Mouse (Mus musculus) small intestine, adult 2 months (tissue): ENCODE measurements around the gene Adamtsl1. TPM values are rescaled to one million over a fixed set of nuclear protein-coding genes. Genes with fewer than 3 reads are reported as not detected.

Experiments used
- H3K27ac ChIP-seq: fragments of 200-500 bp; 2 replicates; pipeline ENCODE4 v1.5.1; 2012; ENCODE audit warnings: low read depth, low read length, control low read depth, inconsistent platforms; ENCODE audit not compliant: insufficient read depth
- H3K27me3 ChIP-seq: fragments of 200-500 bp; 2 replicates; pipeline ENCODE4 v1.6.1; 2012; ENCODE audit warnings: mild to moderate bottlenecking, moderate library complexity, low read length, inconsistent platforms; ENCODE audit not compliant: control insufficient read depth, insufficient read depth
- H3K36me3 ChIP-seq: fragments of 200-500 bp; 2 replicates; pipeline ENCODE4 v1.6.1; 2012; ENCODE audit warnings: mild to moderate bottlenecking, low read length, control low read depth, inconsistent platforms; ENCODE audit not compliant: control insufficient read depth, insufficient read depth
- H3K4me1 ChIP-seq: fragments of 200-500 bp; 2 replicates; pipeline ENCODE4 v1.6.1; 2012; ENCODE audit warnings: low read length, inconsistent platforms, mixed read lengths; ENCODE audit not compliant: control insufficient read depth, insufficient read depth, insufficient read length
- H3K4me3 ChIP-seq: fragments of 200-500 bp; 2 replicates; pipeline ENCODE4 v1.5.1; 2012; ENCODE audit warnings: low read depth, mild to moderate bottlenecking, control low read depth, inconsistent platforms, low read length, moderate library complexity
- CTCF ChIP-seq: fragments of 200-500 bp; IDR thresholded peaks from 2 replicates; pipeline ENCODE4 v1.5.1; 2012; ENCODE audit warnings: low read depth, mild to moderate bottlenecking, control low read depth, inconsistent platforms, low read length, moderate library complexity, mixed read lengths; ENCODE audit not compliant: insufficient replicate concordance, insufficient read length; ENCODE audit errors: extremely low read depth
- POLR2A ChIP-seq: fragments of 200-500 bp; IDR thresholded peaks from 2 replicates; pipeline ENCODE4 v1.6.1; 2012; ENCODE audit warnings: low read depth, mild to moderate bottlenecking, control low read depth, inconsistent platforms, low read length, moderate library complexity
- WGBS: fragments of 180-500 bp; shearing (Covaris S2); methylation state at CpG from one replicate; pipeline ENCODE4 v1.1.7; 2018; 5-methylcytosine and 5-hydroxymethylcytosine counted together
- polyA plus RNA-seq: library from polyadenylated mRNA; depleted of rRNA; stranded (reverse); fragments of >200 nt; gene quantifications from 2 replicates; pipeline ENCODE4 v1.2.3, GENCODE M21; 2012

Gene Adamtsl1
- polyA plus RNA-seq, 1 experiment, result 1.1 TPM

DNA sequence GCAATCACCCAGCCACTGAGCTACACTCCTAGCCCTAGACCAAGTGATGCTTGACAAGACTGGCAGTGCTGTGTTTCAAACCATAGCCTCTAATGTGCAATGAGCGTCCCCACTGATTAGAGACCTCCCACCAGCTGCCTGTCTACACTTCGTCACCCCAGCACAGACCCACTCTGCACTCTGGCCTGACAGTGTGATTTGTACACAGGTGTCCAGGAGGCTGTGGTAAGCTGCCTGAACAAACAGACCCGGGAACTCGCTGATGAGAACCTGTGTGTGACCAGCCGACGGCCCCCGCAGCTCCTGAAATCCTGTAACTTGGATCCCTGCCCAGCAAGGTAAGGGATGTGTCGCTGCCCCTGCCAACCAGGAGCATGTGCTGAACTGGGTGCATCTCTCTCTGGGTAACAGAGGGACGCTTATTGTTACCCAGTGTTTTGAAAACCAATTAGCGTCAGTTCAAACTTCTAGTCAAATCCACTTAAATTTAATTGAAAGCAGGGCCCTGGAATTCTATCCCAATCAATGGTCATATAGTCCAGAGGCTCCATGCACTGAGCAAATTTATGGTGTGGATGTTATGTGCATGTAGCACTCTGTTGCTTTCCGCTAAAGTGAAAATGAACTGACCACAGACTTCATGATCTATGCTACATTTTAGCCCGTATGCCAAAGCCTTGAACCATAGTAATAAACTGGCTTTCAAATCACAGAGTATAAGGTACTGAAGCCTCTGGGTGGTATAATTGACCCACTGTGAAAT, 775.7 kb downstream of the Adamtsl1 start:
- TF ChIP-seq CTCF, result no peak
- no peak for TF ChIP-seq POLR2A
- 81% methylated on average over 12 of the region's 12 CpGs for WGBS

DNA sequence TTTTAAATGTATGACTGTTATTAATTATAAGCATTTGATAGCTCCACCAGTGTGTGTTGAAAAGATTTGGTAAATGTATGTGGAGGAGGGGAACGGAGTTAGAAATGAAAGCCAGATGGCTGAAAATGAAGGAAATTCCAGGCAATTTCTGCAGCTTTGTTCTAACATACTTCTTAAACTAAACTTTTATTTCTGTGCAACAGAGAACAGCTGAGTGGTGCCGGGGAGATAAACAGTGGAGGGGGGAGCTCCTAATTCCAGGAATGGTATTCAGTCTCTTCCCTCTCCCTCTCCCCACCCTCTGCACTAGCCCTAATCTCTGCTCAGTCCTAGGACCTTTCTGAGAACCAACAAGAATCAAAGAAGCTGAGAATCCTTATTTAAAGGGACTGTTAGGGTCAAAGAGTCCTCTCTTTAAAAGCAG, 780.9 kb downstream of the Adamtsl1 start:
- Histone ChIP-seq H3K4me1 (no peaks in the 10 kb centered on the region), H3K27me3 (no peaks in the 10 kb centered on the region), H3K4me3 (no peak overlapping the region), H3K36me3 (no peaks in the 10 kb centered on the region), H3K27ac (no peak overlapping the region)
- WGBS, result 61% methylated on average over 2 of the region's 2 CpGs
- TF ChIP-seq POLR2A, result no peak
- TF ChIP-seq CTCF, result no peak

More for the DNA sequence above, 775.7 kb downstream of the Adamtsl1 start:
- Histone ChIP-seq H3K27me3 (no peaks in the 10 kb centered on the region), H3K4me3 (no peak overlapping the region), H3K27ac (no peak overlapping the region), H3K4me1 (no peaks in the 10 kb centered on the region), H3K36me3 (no peaks in the 10 kb centered on the region)

DNA sequence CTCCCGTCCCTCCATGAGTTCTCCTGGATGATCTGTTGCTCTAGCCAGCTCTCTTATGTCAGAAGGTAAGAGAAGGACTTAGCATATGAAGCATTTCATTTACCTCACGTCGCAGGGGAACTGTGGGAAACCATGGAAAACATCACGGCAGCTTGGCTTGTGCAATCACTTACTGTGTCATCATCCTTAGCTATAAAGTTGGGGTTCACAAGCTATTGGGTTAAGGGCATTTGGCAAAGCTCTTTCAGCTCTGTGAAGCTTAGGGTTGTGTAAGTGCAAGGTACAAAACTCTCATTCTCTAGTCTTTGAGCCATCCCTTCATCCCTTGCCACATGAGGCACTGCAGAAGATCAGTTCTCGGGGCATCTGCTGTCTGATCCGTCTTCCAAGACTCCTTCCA, 787.5 kb downstream of the Adamtsl1 start:
- Histone ChIP-seq H3K4me1 (no peaks in the 10 kb centered on the region), H3K27me3 (no peaks in the 10 kb centered on the region), H3K27ac (no peak overlapping the region), H3K4me3 (no peak overlapping the region), H3K36me3 (no peaks in the 10 kb centered on the region)
- 80% methylated on average over 6 of the region's 6 CpGs for WGBS
- TF ChIP-seq CTCF (no peak), POLR2A (no peak)

DNA sequence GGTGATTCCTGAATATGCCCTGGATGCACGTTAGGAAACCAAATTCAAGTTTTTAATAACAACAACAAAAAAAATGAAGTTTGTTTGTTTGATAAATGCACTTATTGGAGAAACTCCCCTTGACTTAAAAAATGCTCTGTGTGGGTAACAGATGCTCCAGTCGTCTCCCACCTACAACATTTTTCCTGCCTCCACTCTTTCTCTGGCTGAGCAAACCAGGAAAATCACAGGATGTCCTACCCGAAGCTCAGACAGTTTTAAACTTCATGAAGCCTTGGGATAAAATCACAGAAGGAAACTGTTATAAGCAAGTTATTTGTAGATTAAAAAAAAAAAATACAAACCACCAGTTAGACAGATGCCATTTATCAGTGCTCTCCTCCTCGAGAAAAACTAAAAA, 788.1 kb downstream of the Adamtsl1 start:
- Histone ChIP-seq H3K27me3 (no peaks in the 10 kb centered on the region), H3K4me3 (no peak overlapping the region), H3K36me3 (no peaks in the 10 kb centered on the region), H3K4me1 (no peaks in the 10 kb centered on the region), H3K27ac (no peak overlapping the region)
- WGBS, result 65% methylated on average over 4 of the region's 4 CpGs
- TF ChIP-seq POLR2A (no peak), CTCF (no peak)

DNA sequence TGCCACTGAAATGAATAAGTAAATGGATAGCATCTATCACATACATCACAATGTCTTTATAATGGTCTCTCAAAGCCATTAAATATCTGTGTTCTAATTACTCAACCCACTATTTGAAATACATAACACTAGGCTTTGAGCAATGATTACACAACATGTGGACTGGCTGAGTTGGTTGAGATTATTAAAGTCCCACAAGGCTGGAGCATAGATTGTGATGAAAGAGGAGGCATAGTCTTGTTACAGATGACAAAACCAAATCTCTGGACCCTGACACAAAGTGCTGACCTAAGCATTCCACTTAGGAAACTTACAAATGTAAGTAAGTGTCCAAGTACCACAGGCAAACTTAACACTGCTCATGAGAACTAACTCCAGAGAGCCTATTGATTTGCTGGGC, 792.8 kb downstream of the Adamtsl1 start:
- no peak for TF ChIP-seq CTCF
- TF ChIP-seq POLR2A, result no peak
- H3K27ac ChIP-seq, result no peak overlapping the region
- H3K36me3 ChIP-seq, result no peaks in the 10 kb centered on the region
- H3K4me3 ChIP-seq, result no peak overlapping the region
- H3K27me3 ChIP-seq, result no peaks in the 10 kb centered on the region
- H3K4me1 ChIP-seq, result no peaks in the 10 kb centered on the region

DNA sequence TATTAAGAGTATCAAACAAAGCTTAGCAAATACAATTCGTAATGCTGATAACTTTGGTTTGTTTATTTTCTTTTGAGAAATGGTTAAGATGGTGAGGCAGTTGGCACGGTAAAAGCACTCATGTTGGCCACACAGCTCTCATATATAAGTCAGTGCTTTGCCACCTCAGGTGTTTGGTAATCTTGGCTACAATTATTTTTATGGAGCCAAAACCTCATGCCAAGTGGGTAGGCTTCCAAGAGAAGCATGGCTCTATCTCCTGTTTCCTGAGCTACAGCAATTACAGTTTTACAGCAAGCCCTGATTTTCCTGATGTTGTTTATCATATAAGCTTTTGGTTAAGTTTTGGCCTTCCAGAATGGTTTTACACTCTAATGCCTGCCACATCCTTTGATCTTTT, 795.2 kb downstream of the Adamtsl1 start:
- no peak for TF ChIP-seq POLR2A
- TF ChIP-seq CTCF, result no peak
- WGBS, result 82% methylated on average over 2 of the region's 2 CpGs
- H3K27me3 ChIP-seq, result no peaks in the 10 kb centered on the region
- no peaks in the 10 kb centered on the region for H3K4me1 ChIP-seq
- H3K4me3 ChIP-seq, result no peak overlapping the region
- no peaks in the 10 kb centered on the region for H3K36me3 ChIP-seq
- no peak overlapping the region for H3K27ac ChIP-seq

DNA sequence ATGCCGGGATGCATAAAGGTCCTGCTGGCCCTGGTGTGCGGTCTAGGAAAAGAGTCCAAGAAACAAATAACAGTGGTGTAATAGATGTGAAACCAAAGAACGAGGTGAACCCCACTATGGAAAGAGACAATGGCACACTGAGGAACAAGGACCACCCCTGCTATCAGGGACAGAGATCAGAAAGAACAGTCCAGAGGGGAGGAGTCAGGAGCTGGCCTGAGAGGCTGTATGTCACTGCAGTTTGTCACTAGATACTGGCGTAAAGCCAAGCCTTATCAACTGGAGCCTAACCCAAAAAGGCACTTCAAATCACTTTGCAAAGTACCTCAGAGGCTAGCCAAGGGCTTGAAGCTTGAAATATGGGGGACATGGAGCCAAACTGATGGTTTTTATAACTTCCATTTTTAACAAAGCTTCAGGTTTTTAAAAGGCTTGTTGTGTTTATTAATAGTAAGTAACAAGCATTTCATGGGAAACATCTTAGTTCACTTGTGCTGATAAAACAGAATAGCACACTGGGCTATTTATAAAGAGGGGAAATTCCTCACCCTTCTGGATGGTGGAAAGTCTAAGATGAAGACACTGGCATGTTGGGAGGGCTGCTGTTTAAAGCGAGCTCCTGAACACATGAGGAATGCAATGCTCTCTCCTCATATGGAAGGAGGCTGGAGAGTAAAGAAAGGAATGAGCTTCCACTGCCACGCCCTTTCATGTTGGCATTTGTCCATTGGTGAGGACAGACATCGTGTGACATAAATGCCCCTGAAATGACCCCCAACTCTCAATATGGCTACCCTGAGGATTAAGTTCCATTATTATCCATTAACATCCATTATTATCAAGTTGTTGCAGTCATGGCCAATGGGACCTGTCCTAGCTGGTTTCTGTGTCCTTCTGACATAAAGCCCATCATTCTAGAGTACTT, 797.1 kb downstream of the Adamtsl1 start:
- Histone ChIP-seq H3K4me3 (no peak overlapping the region), H3K27ac (no peak overlapping the region), H3K4me1 (no peaks in the 10 kb centered on the region), H3K27me3 (no peaks in the 10 kb centered on the region), H3K36me3 (no peaks in the 10 kb centered on the region)
- WGBS, result 62% methylated on average over 7 of the region's 7 CpGs
- TF ChIP-seq POLR2A, result no peak
- no peak for TF ChIP-seq CTCF
